10 mouse cellular contexts compared by ENCODE assay signal in genomic region chr10:127594405-127594804, GRCm38 (mm10). TPM values are rescaled to one million over a fixed set of nuclear protein-coding genes. Genes with fewer than 3 reads are reported as not detected.
DNase-seq lines count a peak whose midpoint lies in the region; ATAC-seq and TF ChIP-seq lines count a peak whose summit lies in the region.
"Had no signal": no experiment of that assay in that cellular context is flagged by ENCODE, and none has a peak within 500 bp of the region (broad histone marks: within the 10 kb centered on the region; RNA-seq: fewer than 3 reads in every experiment).

No protein-coding gene starts in this region.

- no peaks in the 10 kb centered on the region for H3K27me3 ChIP-seq in heart, embryonic 10.5 days (ENCODE audit: insufficient read depth, poor library complexity, severe bottlenecking)
- no peaks in the 10 kb centered on the region for H3K27me3 ChIP-seq in lung, embryonic 14.5 days (ENCODE audit: insufficient read depth, low read length)
- H3K27me3 ChIP-seq in intestine, embryonic 15.5 days (replicated peaks): no peaks in the 10 kb centered on the region
- H3K27me3 ChIP-seq in stomach, embryonic 15.5 days (replicated peaks): no peaks in the 10 kb centered on the region
- H3K27me3 ChIP-seq in midbrain, postnatal 0 days (ENCODE audit: insufficient read depth, low read length): no peaks in the 10 kb centered on the region

- H3K4me3 ChIP-seq in heart, embryonic 10.5 days: no peak overlapping the region
- no peak overlapping the region for H3K4me3 ChIP-seq in lung, embryonic 14.5 days (ENCODE audit: low read depth, low read length)
- H3K4me3 ChIP-seq in intestine, embryonic 15.5 days (replicated peaks): no peak overlapping the region
- no peak overlapping the region for H3K4me3 ChIP-seq in stomach, embryonic 15.5 days (replicated peaks)
- H3K4me3 ChIP-seq in midbrain, postnatal 0 days (ENCODE audit: low read depth, low read length): no peak overlapping the region

- H3K36me3 ChIP-seq in heart, embryonic 10.5 days: peaks cover 53% of the 10 kb centered on the region
- peaks cover 48% of the 10 kb centered on the region for H3K36me3 ChIP-seq in lung, embryonic 14.5 days (ENCODE audit: insufficient read depth)
- peaks cover 19% of the 10 kb centered on the region for H3K36me3 ChIP-seq in intestine, embryonic 15.5 days
- H3K36me3 ChIP-seq in stomach, embryonic 15.5 days: peaks cover 41% of the 10 kb centered on the region
- peaks cover 73% of the 10 kb centered on the region for H3K36me3 ChIP-seq in midbrain, postnatal 0 days (ENCODE audit: insufficient read depth, low read length)

- H3K9me3 ChIP-seq in heart, embryonic 10.5 days: no peaks in the 10 kb centered on the region
- H3K9me3 ChIP-seq in lung, embryonic 14.5 days (ENCODE audit: low read depth, low read length): no peaks in the 10 kb centered on the region
- no peaks in the 10 kb centered on the region for H3K9me3 ChIP-seq in intestine, embryonic 15.5 days
- no peaks in the 10 kb centered on the region for H3K9me3 ChIP-seq in stomach, embryonic 15.5 days
- H3K9me3 ChIP-seq in midbrain, postnatal 0 days (ENCODE audit: low read length): no peaks in the 10 kb centered on the region

- TF ChIP-seq CTCF in lung, embryonic 14.5 days (IDR thresholded peaks at IDR 0.05; ENCODE audit: low read depth): no peak
- no peak for TF ChIP-seq CTCF in midbrain, postnatal 0 days (IDR thresholded peaks at IDR 0.05)

- WGBS in heart, embryonic 10.5 days: 76% methylated on average over 8 of the region's 8 CpGs
- 56% methylated on average over 8 of the region's 8 CpGs for WGBS in lung, embryonic 14.5 days
- WGBS in intestine, embryonic 15.5 days: 71% methylated on average over 8 of the region's 8 CpGs
- 61% methylated on average over 8 of the region's 8 CpGs for WGBS in stomach, embryonic 15.5 days
- 85% methylated on average over 8 of the region's 8 CpGs for WGBS in midbrain, postnatal 0 days

- no peak overlapping the region; the same call in 1 of the 2 replicates for H3K9ac ChIP-seq in lung, embryonic 14.5 days
- H3K9ac ChIP-seq in intestine, embryonic 15.5 days: no peak overlapping the region
- no peak overlapping the region for H3K9ac ChIP-seq in stomach, embryonic 15.5 days
- no peak overlapping the region for H3K9ac ChIP-seq in midbrain, postnatal 0 days (replicated peaks; ENCODE audit: low read length, poor library complexity, severe bottlenecking)
- H3K9ac ChIP-seq: forebrain, postnatal 0 days had no signal

- peak; percentile 71 for DNase-seq in heart, adult 8-10 months (ENCODE audit: low spot score)
- no peak for DNase-seq in heart, embryonic 10.5 days (ENCODE audit: low spot score)
- peak; percentile 46 for DNase-seq in lung, embryonic 14.5 days
- no peak for DNase-seq in lung, adult 18-20 months
- DNase-seq in midbrain, postnatal 0 days (ENCODE audit: low spot score): no peak
- DNase-seq in embryo, embryonic 9.5 days (ENCODE audit: extremely low spot score): no peak
- DNase-seq: forebrain, postnatal 0 days had no signal

- H3K27ac ChIP-seq in heart, embryonic 10.5 days: no peak overlapping the region
- H3K27ac ChIP-seq in lung, embryonic 14.5 days (ENCODE audit: low read depth): peak overlapping the region; percentile 13; the same call in 1 of the 2 replicates
- peak overlapping the region; percentile 84; the same call in 1 of the 2 replicates for H3K27ac ChIP-seq in intestine, embryonic 15.5 days
- peak overlapping the region; percentile 76 for H3K27ac ChIP-seq in stomach, embryonic 15.5 days
- no peak overlapping the region for H3K27ac ChIP-seq in midbrain, postnatal 0 days (ENCODE audit: low read depth, low read length)

- H3K4me2 ChIP-seq in lung, embryonic 14.5 days: no peak overlapping the region
- H3K4me2 ChIP-seq in intestine, embryonic 15.5 days (replicated peaks): no peak overlapping the region
- H3K4me2 ChIP-seq in stomach, embryonic 15.5 days: no peak overlapping the region
- no peak overlapping the region for H3K4me2 ChIP-seq in midbrain, postnatal 0 days (ENCODE audit: low read depth, low read length, poor library complexity, severe bottlenecking)

- ATAC-seq in lung, embryonic 14.5 days (ENCODE audit: insufficient read depth): no peak
- ATAC-seq in intestine, embryonic 15.5 days: no peak
- no peak for ATAC-seq in stomach, embryonic 15.5 days (ENCODE audit: insufficient read depth, low FRiP score, low read depth)
- no peak for ATAC-seq in midbrain, postnatal 0 days (ENCODE audit: low FRiP score)
- ATAC-seq: CD4-positive, CD25-positive, alpha-beta regulatory T cell, adult 4 months; forebrain, postnatal 0 days had no signal

- peaks cover 90% of the 10 kb centered on the region for H3K4me1 ChIP-seq in heart, embryonic 10.5 days
- peaks cover 42% of the 10 kb centered on the region for H3K4me1 ChIP-seq in lung, embryonic 14.5 days (ENCODE audit: insufficient read depth)
- peaks cover 62% of the 10 kb centered on the region for H3K4me1 ChIP-seq in intestine, embryonic 15.5 days (replicated peaks)
- H3K4me1 ChIP-seq in stomach, embryonic 15.5 days: peaks cover 71% of the 10 kb centered on the region
- H3K4me1 ChIP-seq in midbrain, postnatal 0 days (ENCODE audit: insufficient read depth, low read length): no peaks in the 10 kb centered on the region

RNA-seq across cellular contexts. Expression of gene Lrp1, which starts 26.5 kb away (rescaled TPM):
- 10 to 100 TPM; 64.0 to 88.9 (median 74.0) TPM for total RNA-seq in heart, adult 8-10 months (2022)
- 37.4 and 51.8 TPM in 2 replicates for polyA plus RNA-seq in heart, embryonic 10.5 days (2016; fragmentation: Nextera tagmentation; extraction: Ambion mirVana)
- polyA plus RNA-seq in lung, embryonic 14.5 days (2014; fragmentation: Nextera tagmentation; extraction: Ambion mirVana): 68.7 and 73.0 TPM in 2 replicates
- polyA plus RNA-seq in intestine, embryonic 15.5 days (2015; fragmentation: Nextera tagmentation; extraction: Ambion mirVana): 67.2 and 77.1 TPM in 2 replicates
- 77.0 and 87.0 TPM in 2 replicates for polyA plus RNA-seq in stomach, embryonic 15.5 days (2015; fragmentation: Nextera tagmentation; extraction: Ambion mirVana)
- 297 and 319 TPM in 2 replicates for total RNA-seq in midbrain, postnatal 0 days (2014; rRNA removed)
- 79.8 and 84.4 TPM in 2 replicates for polyA plus RNA-seq in midbrain, postnatal 0 days (2015; fragmentation: Nextera tagmentation; extraction: Ambion mirVana)

RNA-seq across cellular contexts. Expression of gene Stat6, which starts 48.4 kb away (rescaled TPM):
- 10 to 100 TPM; 38.4 to 43.7 (median 43.2) TPM for total RNA-seq in heart, adult 8-10 months (2022)
- polyA plus RNA-seq in heart, embryonic 10.5 days (2016; fragmentation: Nextera tagmentation; extraction: Ambion mirVana): 22.5 and 28.1 TPM in 2 replicates
- polyA plus RNA-seq in lung, embryonic 14.5 days (2014; fragmentation: Nextera tagmentation; extraction: Ambion mirVana): 27.8 and 28.1 TPM in 2 replicates
- polyA plus RNA-seq in intestine, embryonic 15.5 days (2015; fragmentation: Nextera tagmentation; extraction: Ambion mirVana): 37.7 and 39.9 TPM in 2 replicates
- polyA plus RNA-seq in stomach, embryonic 15.5 days (2015; fragmentation: Nextera tagmentation; extraction: Ambion mirVana): 35.0 and 37.1 TPM in 2 replicates
- 6.1 and 10.2 TPM in 2 replicates for total RNA-seq in midbrain, postnatal 0 days (2014; rRNA removed)
- 3.9 and 4.3 TPM in 2 replicates for polyA plus RNA-seq in midbrain, postnatal 0 days (2015; fragmentation: Nextera tagmentation; extraction: Ambion mirVana)

Comparison
In these comparisons a context has a peak if more than half of its experiments do, and no peak if none do; other contexts are left out.
1. DNase-seq: peak in heart, adult 8-10 months (single experiment) and lung, embryonic 14.5 days (single experiment); none in heart, embryonic 10.5 days (single experiment), lung, adult 18-20 months (0 of 2), midbrain, postnatal 0 days (single experiment) and embryo, embryonic 9.5 days (single experiment).
2. H3K27ac ChIP-seq: peak in lung, embryonic 14.5 days (single experiment), intestine, embryonic 15.5 days (single experiment) and stomach, embryonic 15.5 days (single experiment); none in heart, embryonic 10.5 days (single experiment) and midbrain, postnatal 0 days (single experiment).